Mouse (Mus musculus): ENCODE measurements at regions not wholly inside any gene's neighbourhood (a gene's known extent, or its start where the extent isn't known, plus 50 kb on each side); places are given as distances from the start of the nearest gene placed in this dataset.

GRCm38 (mm10) chr16:62981821-62982220, 127.7 kb downstream of the Pros1 start:
- no peak for DNase-seq

- DNase-seq, result no peak
Observed at GRCm38 (mm10) chr16:62982558-62982957, 128.5 kb downstream of the Pros1 start.

GRCm38 (mm10) chr16:62995555-62995954, 141.4 kb downstream of the Pros1 start:
- DNase-seq, result no peak

GRCm38 (mm10) chr16:63011151-63011734, 157.1 kb downstream of the Pros1 start:
- no peak for DNase-seq

- DNase-seq, result no peak
Observed at GRCm38 (mm10) chr16:63014453-63014852, 160.3 kb downstream of the Pros1 start.

GRCm38 (mm10) chr16:63016144-63016543, 162.0 kb downstream of the Pros1 start:
- peak; percentile 16 for DNase-seq

- DNase-seq, result no peak
Observed at GRCm38 (mm10) chr16:63016658-63017057, 162.6 kb downstream of the Pros1 start.

GRCm38 (mm10) chr16:63030399-63030798, 176.3 kb downstream of the Pros1 start:
- no peak for DNase-seq

- DNase-seq, result no peak
Observed at GRCm38 (mm10) chr16:63031035-63031434, 176.9 kb downstream of the Pros1 start.

- no peak for DNase-seq
Observed at GRCm38 (mm10) chr16:63031802-63032201, 177.7 kb downstream of the Pros1 start.

GRCm38 (mm10) chr16:63049100-63049499, 195.0 kb downstream of the Pros1 start:
- DNase-seq, result no peak

GRCm38 (mm10) chr16:63062883-63063282, 208.8 kb downstream of the Pros1 start:
- no peak for DNase-seq

GRCm38 (mm10) chr16:63069987-63070386, 215.9 kb downstream of the Pros1 start:
- no peak for DNase-seq

GRCm38 (mm10) chr16:63075814-63076213, 221.7 kb downstream of the Pros1 start:
- DNase-seq, result no peak

GRCm38 (mm10) chr16:63081383-63081782, 227.3 kb downstream of the Pros1 start:
- no peak for DNase-seq

GRCm38 (mm10) chr16:63083256-63083655, 229.1 kb downstream of the Pros1 start:
- no peak for DNase-seq

- no peak for DNase-seq
Observed at GRCm38 (mm10) chr16:63084021-63084756, 230.1 kb downstream of the Pros1 start.

GRCm38 (mm10) chr16:63086086-63086796, 232.1 kb downstream of the Pros1 start:
- DNase-seq, result no peak

- DNase-seq, result no peak
Observed at GRCm38 (mm10) chr16:63091471-63092300, 237.6 kb downstream of the Pros1 start.

- DNase-seq, result no peak
Observed at GRCm38 (mm10) chr16:63094126-63094840, 240.2 kb downstream of the Pros1 start.

GRCm38 (mm10) chr16:63102362-63102761, 248.3 kb downstream of the Pros1 start:
- DNase-seq, result no peak

- no peak for DNase-seq
Observed at GRCm38 (mm10) chr16:63102930-63103329, 248.8 kb downstream of the Pros1 start.

Data from right cerebral cortex, postnatal 14 days (tissue).